Mouse (Mus musculus) ES-E14 (cell line): Measurements from ENCODE around the gene Nrip2.

Experiments used
- CHD2 ChIP-seq: IDR thresholded peaks from 2 replicates; pipeline ENCODE4 v1.6.1; 2014; ENCODE audit warnings: mild to moderate bottlenecking, low read depth, low read length, inconsistent platforms
- HCFC1 ChIP-seq: IDR thresholded peaks from 2 replicates; pipeline ENCODE4 v1.6.1; 2012; ENCODE audit warnings: low read length, inconsistent platforms, borderline replicate concordance; ENCODE audit not compliant: insufficient read depth

DNA sequence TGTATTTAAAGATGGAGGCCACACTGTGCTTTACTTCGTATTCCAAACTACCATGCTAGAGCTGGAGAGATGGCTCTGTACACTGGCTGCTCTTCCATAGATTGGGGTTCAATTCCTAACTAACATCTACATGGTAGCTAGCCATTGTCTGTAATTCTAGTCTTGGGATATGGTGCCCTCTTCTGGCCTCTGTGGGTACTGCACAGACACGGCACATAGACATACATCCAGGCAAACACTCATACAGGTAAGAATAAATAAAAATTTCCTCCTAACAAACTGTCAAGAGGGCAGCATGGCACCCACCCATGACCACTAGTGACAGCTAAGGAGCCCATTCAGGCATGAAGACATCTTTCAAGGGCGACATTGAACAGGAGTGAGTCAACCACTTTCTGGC, 12.0 kb downstream of the Nrip2 start:
- no peak for TF ChIP-seq HCFC1
- no peak for TF ChIP-seq CHD2
